Mouse (Mus musculus): Measurements from ENCODE around the gene Ankrd65. TPM values are rescaled to one million over a fixed set of nuclear protein-coding genes. Genes with fewer than 3 reads are reported as not detected.

Ankrd65 gene
- total RNA-seq, 4 experiments from 2014 or later, result not detected

DNA sequence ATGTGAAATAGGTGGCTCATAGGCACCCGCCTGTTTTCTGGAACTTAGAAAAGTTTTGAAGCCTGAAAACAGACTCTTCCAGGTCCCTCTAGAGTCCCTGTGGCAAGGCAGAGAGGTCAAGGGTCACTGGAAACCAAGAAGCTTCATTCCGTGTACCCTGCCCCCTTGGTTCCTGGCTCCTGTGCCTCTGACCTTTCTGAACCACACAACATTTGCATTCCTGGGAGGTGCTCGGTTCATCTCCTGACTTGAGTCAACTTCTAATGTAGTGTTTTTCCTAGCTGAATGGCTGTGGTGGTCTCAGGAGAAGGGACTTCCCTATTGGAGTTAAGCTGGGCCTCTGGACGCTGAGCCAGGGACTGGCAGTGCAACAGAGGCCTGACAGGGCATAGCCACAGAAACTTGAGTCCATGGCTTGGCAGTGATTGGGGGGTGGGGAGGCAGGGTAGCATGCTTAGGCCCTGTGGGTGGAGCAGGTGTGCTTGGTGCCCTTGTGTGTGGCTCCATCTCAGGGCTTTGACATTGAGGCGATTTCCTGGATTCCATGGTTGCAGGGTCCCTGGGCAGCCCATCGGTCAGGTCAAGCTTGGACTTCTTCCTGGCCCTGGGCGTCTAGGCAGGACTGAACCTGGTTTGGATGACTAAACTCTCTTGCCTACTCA is 58.3 kb downstream of the Ankrd65 start:
- no peak for DNase-seq

Small RNA genes within 50 kb of the gene (microRNA-seq; reads per million reads assigned to microRNA genes)
- 0 reads per million in 2 experiments for gene Gm27743

Other genes starting within 250 kb of the Ankrd65 start
- gene Nadk, start 228.1 kb upstream of the Ankrd65 start, total RNA-seq (2022), result 100 to 1,000 TPM; 155 to 289 (median 213) TPM
- gene Slc35e2, start 189.0 kb upstream of the Ankrd65 start, total RNA-seq (2022), result 10 to 100 TPM; 38.8 to 54.2 (median 44.9) TPM
- gene Cdk11b, start 165.6 kb upstream of the Ankrd65 start, total RNA-seq (2022), result 10 to 100 TPM; 43.1 to 56.6 (median 47.3) TPM
- not detected for gene Gm10563, start 145.0 kb upstream of the Ankrd65 start, total RNA-seq (2022)
- 1 to 10 TPM; 4.8 to 8.4 (median 6.7) TPM for gene Mmp23, start 137.1 kb upstream of the Ankrd65 start, total RNA-seq (2022)
- 10 to 100 TPM; 53.5 to 74.5 (median 61.5) TPM for gene Mib2, start 121.2 kb upstream of the Ankrd65 start, total RNA-seq (2022)
- gene Fndc10, start 96.1 kb upstream of the Ankrd65 start, total RNA-seq (2022), result 10 to 100 TPM; 67.7 to 72.0 (median 69.9) TPM
- gene Ssu72, start 85.6 kb upstream of the Ankrd65 start, total RNA-seq (2022), result 100 to 1,000 TPM; 106 to 127 (median 114) TPM
- gene Tmem240, start 55.6 kb upstream of the Ankrd65 start, total RNA-seq (2022), result 1 to 10 TPM in 3 of 4 experiments, under 1 TPM in 1; 0.90 to 1.2 (median 1.1) TPM
- gene Atad3a, start 29.3 kb upstream of the Ankrd65 start, total RNA-seq (2022), result 10 to 100 TPM; 69.5 to 90.1 (median 77.6) TPM
- gene Vwa1, start 15.7 kb upstream of the Ankrd65 start, total RNA-seq (2022), result 1 to 10 TPM; 3.2 to 6.9 (median 4.7) TPM
- 1 to 10 TPM in 1 of 4 experiments, under 1 TPM in 3; 0.17 to 1.0 (median 0.62) TPM for gene Tmem88b, start 4.6 kb upstream of the Ankrd65 start, total RNA-seq (2022)
- gene Mrpl20, start 12.4 kb downstream of the Ankrd65 start, total RNA-seq (2022), result 100 to 1,000 TPM; 102 to 144 (median 126) TPM
- gene Ccnl2, start 22.1 kb downstream of the Ankrd65 start, total RNA-seq (2022), result 100 to 1,000 TPM in 3 of 4 experiments, 10 to 100 TPM in 1; 88.5 to 164 (median 122) TPM
- gene Aurkaip1, start 40.8 kb downstream of the Ankrd65 start, total RNA-seq (2022), result 100 to 1,000 TPM; 134 to 175 (median 158) TPM
- gene Mxra8, start 49.2 kb downstream of the Ankrd65 start, total RNA-seq (2022), result 10 to 100 TPM; 45.1 to 93.9 (median 66.8) TPM
- gene Dvl1, start 57.0 kb downstream of the Ankrd65 start, total RNA-seq (2022), result 100 to 1,000 TPM in 1 of 4 experiments, 10 to 100 TPM in 3; 69.6 to 110 (median 73.1) TPM
- 1 to 10 TPM in 1 of 4 experiments, under 1 TPM in 3; 0.46 to 1.2 (median 0.62) TPM for gene Tas1r3, start 72.9 kb downstream of the Ankrd65 start, total RNA-seq (2022)
- gene Cptp, start 79.0 kb downstream of the Ankrd65 start, total RNA-seq (2022), result 10 to 100 TPM; 16.4 to 29.0 (median 17.9) TPM
- 10 to 100 TPM; 32.3 to 34.6 (median 33.3) TPM for gene Ints11, start 79.1 kb downstream of the Ankrd65 start, total RNA-seq (2022)
- gene Pusl1, start 101.3 kb downstream of the Ankrd65 start, total RNA-seq (2022), result 10 to 100 TPM; 23.2 to 51.5 (median 41.4) TPM
- 10 to 100 TPM; 18.2 to 49.2 (median 30.9) TPM for gene Acap3, start 101.4 kb downstream of the Ankrd65 start, total RNA-seq (2022)
- 10 to 100 TPM; 64.3 to 87.8 (median 77.0) TPM for gene Ube2j2, start 153.4 kb downstream of the Ankrd65 start, total RNA-seq (2022)
- gene C1qtnf12, start 171.9 kb downstream of the Ankrd65 start, total RNA-seq (2022), result 10 to 100 TPM; 34.7 to 88.1 (median 58.1) TPM
- gene B3galt6, start 202.2 kb downstream of the Ankrd65 start, total RNA-seq (2022), result 1 to 10 TPM; 7.8 to 9.5 (median 8.9) TPM
- gene Sdf4, start 202.4 kb downstream of the Ankrd65 start, total RNA-seq (2022), result 100 to 1,000 TPM; 290 to 326 (median 308) TPM
- 1 to 10 TPM; 1.0 to 3.0 (median 2.0) TPM for gene Tnfrsf4, start 223.4 kb downstream of the Ankrd65 start, total RNA-seq (2022)
- 1 to 10 TPM in 1 of 4 experiments, under 1 TPM in 1, not detected in 2; 0.42 to 1.2 TPM for gene Tnfrsf18, start 235.7 kb downstream of the Ankrd65 start, total RNA-seq (2022)